Mouse (Mus musculus) lung, embryonic 16.5 days (tissue): Measurements from ENCODE around the gene Clstn2. TPM values are rescaled to one million over a fixed set of nuclear protein-coding genes. Genes with fewer than 3 reads are reported as not detected.

Source experiments
- ATAC-seq: fragments of 200-750 bp; cut with Nextera tagmentation; 2 replicates; pipeline ENCODE4 v1.8.0; 2017; ENCODE audit warnings: low read depth, mild to moderate bottlenecking, moderate library complexity
- H3K27ac ChIP-seq: fragments of 300-500 bp; sonication (generic); 2 replicates; pipeline ENCODE4 v1.5.1; 2014; ENCODE audit warnings: mild to moderate bottlenecking, control low read depth, low read length
- H3K27me3 ChIP-seq: fragments of 300-500 bp; sonication (generic); 2 replicates; pipeline ENCODE4 v1.6.1; 2014; ENCODE audit warnings: low read depth, low read length, mixed read lengths; ENCODE audit not compliant: control insufficient read depth, insufficient read depth
- H3K36me3 ChIP-seq: fragments of 300-500 bp; sonication (generic); 2 replicates; pipeline ENCODE4 v1.6.1; 2014; ENCODE audit warnings: low read length; ENCODE audit not compliant: control insufficient read depth, insufficient read depth
- H3K4me1 ChIP-seq: fragments of 300-500 bp; sonication (generic); replicated peaks from 2 replicates; pipeline ENCODE4 v1.6.1; 2014; ENCODE audit warnings: low read length, mixed read lengths; ENCODE audit not compliant: control insufficient read depth, insufficient read depth
- H3K4me2 ChIP-seq: fragments of 300-500 bp; sonication (generic); 2 replicates; pipeline ENCODE4 v1.6.1; 2014; ENCODE audit warnings: low read depth, low read length, control low read depth
- H3K4me3 ChIP-seq: fragments of 300-500 bp; sonication (generic); 2 replicates; pipeline ENCODE4 v1.5.1; 2014; ENCODE audit warnings: mild to moderate bottlenecking, low read length, control low read depth
- H3K9ac ChIP-seq: fragments of 300-500 bp; sonication (generic); 2 replicates; pipeline ENCODE4 v1.6.1; 2014; ENCODE audit warnings: low read length, control low read depth
- H3K9me3 ChIP-seq: fragments of 300-500 bp; sonication (generic); 2 replicates; pipeline ENCODE4 v1.6.1; 2016; ENCODE audit warnings: low read length; ENCODE audit not compliant: control insufficient read depth
- WGBS: fragments of 180-500 bp; shearing (Covaris S2); extraction: QIAGEN DNeasy Blood & Tissue Kit; methylation state at CpG from one replicate; pipeline ENCODE4 v1.1.7; 2014; 5-methylcytosine and 5-hydroxymethylcytosine counted together
- polyA plus RNA-seq: library from polyadenylated mRNA; unstranded; fragments of >200 nt; fragmentation: Nextera tagmentation; extraction: Ambion mirVana; gene quantifications from 2 replicates; pipeline ENCODE4 v1.2.1, GENCODE M21; 2015

The Clstn2 gene
- polyA plus RNA-seq, 1 experiment from 2014 or later = 1.5 TPM

- Histone ChIP-seq H3K36me3 (no peaks in the 10 kb centered on the region), H3K27me3 (no peaks in the 10 kb centered on the region), H3K4me2 (no peak overlapping the region), H3K9me3 (no peaks in the 10 kb centered on the region), H3K4me1 (no peaks in the 10 kb centered on the region), H3K27ac (no peak overlapping the region), H3K9ac (no peak overlapping the region), H3K4me3 (no peak overlapping the region)
- no peak for ATAC-seq
- WGBS = 62% methylated on average over 12 of the region's 12 CpGs
These were observed 184.8 kb downstream of the Clstn2 start for GRCm38 (mm10) chr9:97847873-97848838.

- Histone ChIP-seq H3K9ac (no peak overlapping the region), H3K4me2 (no peak overlapping the region), H3K9me3 (no peaks in the 10 kb centered on the region), H3K36me3 (no peaks in the 10 kb centered on the region), H3K4me3 (no peak overlapping the region), H3K27ac (no peak overlapping the region), H3K27me3 (no peaks in the 10 kb centered on the region), H3K4me1 (no peaks in the 10 kb centered on the region)
- WGBS = 37% methylated on average over 7 of the region's 7 CpGs
- no peak for ATAC-seq
These were observed 190.9 kb downstream of the Clstn2 start for GRCm38 (mm10) chr9:97842054-97842453.

GRCm38 (mm10) chr9:97831216-97831615 lies 201.8 kb downstream of the Clstn2 start:
- H3K4me1 ChIP-seq = no peaks in the 10 kb centered on the region
- H3K9ac ChIP-seq = no peak overlapping the region
- no peak for ATAC-seq
- 72% methylated on average over 3 of the region's 3 CpGs for WGBS
- H3K27me3 ChIP-seq = no peaks in the 10 kb centered on the region
- H3K4me2 ChIP-seq = no peak overlapping the region
- no peak overlapping the region for H3K4me3 ChIP-seq
- no peaks in the 10 kb centered on the region for H3K36me3 ChIP-seq
- H3K27ac ChIP-seq = no peak overlapping the region
- H3K9me3 ChIP-seq = no peaks in the 10 kb centered on the region

- Histone ChIP-seq H3K9ac (no peak overlapping the region), H3K9me3 (no peaks in the 10 kb centered on the region), H3K4me3 (no peak overlapping the region), H3K4me2 (no peak overlapping the region), H3K27me3 (no peaks in the 10 kb centered on the region), H3K4me1 (no peaks in the 10 kb centered on the region), H3K36me3 (no peaks in the 10 kb centered on the region), H3K27ac (no peak overlapping the region)
- no peak for ATAC-seq
- 31% methylated on average over 2 of the region's 2 CpGs for WGBS
These were observed 203.1 kb downstream of the Clstn2 start for GRCm38 (mm10) chr9:97829919-97830318.

GRCm38 (mm10) chr9:97827689-97828088 lies 205.3 kb downstream of the Clstn2 start:
- H3K9me3 ChIP-seq = no peaks in the 10 kb centered on the region
- no peaks in the 10 kb centered on the region for H3K27me3 ChIP-seq
- H3K4me1 ChIP-seq = no peaks in the 10 kb centered on the region
- H3K4me2 ChIP-seq = no peak overlapping the region
- H3K36me3 ChIP-seq = no peaks in the 10 kb centered on the region
- WGBS = 66% methylated on average over 10 of the region's 10 CpGs
- no peak overlapping the region for H3K9ac ChIP-seq
- ATAC-seq = no peak
- H3K4me3 ChIP-seq = no peak overlapping the region
- no peak overlapping the region for H3K27ac ChIP-seq

GRCm38 (mm10) chr9:97826077-97826947 lies 206.7 kb downstream of the Clstn2 start:
- no peak for ATAC-seq
- no peaks in the 10 kb centered on the region for H3K27me3 ChIP-seq
- H3K4me3 ChIP-seq = no peak overlapping the region
- no peaks in the 10 kb centered on the region for H3K4me1 ChIP-seq
- no peak overlapping the region for H3K27ac ChIP-seq
- no peak overlapping the region for H3K9ac ChIP-seq
- no peaks in the 10 kb centered on the region for H3K9me3 ChIP-seq
- WGBS = 66% methylated on average over 16 of the region's 16 CpGs
- H3K36me3 ChIP-seq = no peaks in the 10 kb centered on the region
- no peak overlapping the region for H3K4me2 ChIP-seq

- no peak for ATAC-seq
- no peak overlapping the region for H3K4me2 ChIP-seq
- no peaks in the 10 kb centered on the region for H3K9me3 ChIP-seq
- peaks cover 4% of the 10 kb centered on the region for H3K4me1 ChIP-seq
- H3K27me3 ChIP-seq = no peaks in the 10 kb centered on the region
- no peaks in the 10 kb centered on the region for H3K36me3 ChIP-seq
- 74% methylated on average over 4 of the region's 4 CpGs for WGBS
- no peak overlapping the region for H3K9ac ChIP-seq
- H3K27ac ChIP-seq = no peak overlapping the region
- no peak overlapping the region for H3K4me3 ChIP-seq
These were observed 215.9 kb downstream of the Clstn2 start for GRCm38 (mm10) chr9:97817116-97817515.

GRCm38 (mm10) chr9:97816143-97816805 lies 216.7 kb downstream of the Clstn2 start:
- H3K9ac ChIP-seq = no peak overlapping the region
- 71% methylated on average over 3 of the region's 3 CpGs for WGBS

GRCm38 (mm10) chr9:97813157-97813556 lies 219.8 kb downstream of the Clstn2 start:
- WGBS = 29% methylated on average over 3 of the region's 3 CpGs
- Histone ChIP-seq H3K4me2 (no peak overlapping the region), H3K4me1 (peaks cover 4% of the 10 kb centered on the region)

More at GRCm38 (mm10) chr9:97816143-97816805, 216.7 kb downstream of the Clstn2 start:
- Histone ChIP-seq H3K9me3 (no peaks in the 10 kb centered on the region), H3K36me3 (no peaks in the 10 kb centered on the region), H3K27ac (no peak overlapping the region), H3K4me1 (peaks cover 4% of the 10 kb centered on the region), H3K27me3 (no peaks in the 10 kb centered on the region), H3K4me3 (no peak overlapping the region), H3K4me2 (no peak overlapping the region)
- no peak for ATAC-seq

More at GRCm38 (mm10) chr9:97813157-97813556, 219.8 kb downstream of the Clstn2 start:
- no peaks in the 10 kb centered on the region for H3K36me3 ChIP-seq
- no peak overlapping the region for H3K9ac ChIP-seq
- no peaks in the 10 kb centered on the region for H3K9me3 ChIP-seq
- H3K27ac ChIP-seq = no peak overlapping the region
- no peaks in the 10 kb centered on the region for H3K27me3 ChIP-seq
- no peak overlapping the region for H3K4me3 ChIP-seq
- peak; percentile 38; the same call in 1 of the 2 replicates for ATAC-seq
